22 mouse cellular contexts compared by ENCODE assay signal in the genomic region with DNA sequence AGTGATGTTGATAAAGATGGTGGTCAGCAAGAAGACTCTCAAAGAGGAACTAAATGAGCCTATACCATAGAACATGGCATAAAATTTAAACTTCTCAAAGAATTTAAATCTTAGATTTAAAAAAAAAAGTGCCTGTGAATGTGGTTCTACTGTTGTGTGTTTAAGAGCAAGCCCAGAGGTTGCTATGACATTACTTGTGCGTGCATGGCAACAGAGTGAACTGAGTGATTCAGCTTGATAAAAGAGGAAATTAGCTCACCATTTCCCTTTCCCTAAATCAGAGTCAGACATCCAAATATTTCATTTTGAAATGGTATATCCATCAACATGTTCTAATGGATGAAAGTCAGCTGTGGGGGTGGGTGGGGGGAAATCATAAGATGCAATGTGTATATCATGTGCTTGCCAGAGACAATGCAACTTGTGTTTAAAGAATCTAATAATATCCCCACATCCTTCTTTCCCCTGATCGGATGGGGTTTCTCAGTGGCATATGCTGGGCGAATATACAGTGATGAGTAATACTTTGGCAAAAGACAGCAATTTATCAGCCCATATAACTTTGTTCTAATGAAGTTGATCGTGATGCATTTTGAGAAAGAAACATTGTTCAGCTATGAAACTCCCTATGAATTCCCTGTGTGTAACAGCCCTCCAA.
A peak's percentile ranks its signal among the peaks of the same experiment; 100 is the strongest.
DNase-seq lines count a peak whose midpoint lies in the region; ATAC-seq lines count a peak whose summit lies in the region.
"Had no signal": no experiment of that assay in that cellular context is flagged by ENCODE, and none has a peak within 500 bp of the region (broad histone marks: within the 10 kb centered on the region; RNA-seq: fewer than 3 reads in every experiment).

No protein-coding gene starts in this region.

- no peak overlapping the region for H3K9ac ChIP-seq in heart, embryonic 11.5 days (ENCODE audit: low read depth, low read length)
- H3K9ac ChIP-seq: hindbrain, embryonic 13.5 days; liver, embryonic 14.5 days; midbrain, embryonic 13.5 days had no signal

- no peaks in the 10 kb centered on the region for H3K36me3 ChIP-seq in heart, embryonic 11.5 days (ENCODE audit: control insufficient read depth, insufficient read depth, low read length)
- H3K36me3 ChIP-seq: forebrain, embryonic 10.5 days; hindbrain, embryonic 13.5 days; midbrain, embryonic 13.5 days had no signal

- no peak overlapping the region for H3K27ac ChIP-seq in heart, embryonic 11.5 days (ENCODE audit: low read depth, low read length)
- peak overlapping the region; percentile 52; the same call in 1 of the 2 replicates for H3K27ac ChIP-seq in brown adipose tissue, adult 24 weeks (replicated peaks; ENCODE audit: low read depth, low read length)
- H3K27ac ChIP-seq: forebrain, embryonic 10.5 days; heart, adult 2 months; hindbrain, embryonic 13.5 days; liver, embryonic 14.5 days; midbrain, embryonic 13.5 days; stomach, postnatal 0 days had no signal

- intact Hi-C loops in left cerebral cortex, postnatal 10 days (cut with DNase I): no loop called here

- no peak overlapping the region for H3K4me2 ChIP-seq in heart, embryonic 11.5 days
- H3K4me2 ChIP-seq: hindbrain, embryonic 13.5 days; midbrain, embryonic 13.5 days had no signal

- WGBS in heart, embryonic 11.5 days (ENCODE audit: insufficient replicate concordance): 71% methylated on average over 4 of the region's 4 CpGs

- H3K4me1 ChIP-seq in heart, embryonic 11.5 days (ENCODE audit: control insufficient read depth, insufficient read depth, low read length): no peaks in the 10 kb centered on the region
- H3K4me1 ChIP-seq in brown adipose tissue, adult 24 weeks (ENCODE audit: control insufficient read depth, insufficient read depth, insufficient read length, low read length): no peaks in the 10 kb centered on the region
- H3K4me1 ChIP-seq: forebrain, embryonic 10.5 days; hindbrain, embryonic 13.5 days; midbrain, embryonic 13.5 days had no signal

- peak; percentile 10 to 14 for DNase-seq in heart, adult 9 months (ENCODE audit: low spot score in 2 of 2)
- peak; percentile 73 for DNase-seq in 3T3-L1 (ENCODE audit: low read depth, low spot score)
- DNase-seq in right cerebral cortex, postnatal 25 days: no peak
- no peak for DNase-seq in left cerebral cortex, postnatal 10 days (ENCODE audit: extremely low spot score in 1 of 2, low spot score in 2 of 2)
- DNase-seq: cerebellum, adult 8-10 months; embryo, embryonic 11 days; kidney, postnatal 14 days; layer of hippocampus, adult 9-11 months; retina, postnatal 1 day; spleen, adult 18-20 months; thymus, postnatal 36 days had no signal

- no peak overlapping the region for H3K4me3 ChIP-seq in heart, embryonic 11.5 days (ENCODE audit: low read depth, low read length)
- H3K4me3 ChIP-seq in brown adipose tissue, adult 24 weeks (ENCODE audit: insufficient read depth, low read depth, low read length): no peak overlapping the region
- H3K4me3 ChIP-seq: forebrain, embryonic 10.5 days; heart, adult 2 months; hindbrain, embryonic 13.5 days; midbrain, embryonic 13.5 days had no signal

- H3K27me3 ChIP-seq in heart, embryonic 11.5 days (ENCODE audit: control insufficient read depth, insufficient read depth, low read length): no peaks in the 10 kb centered on the region
- H3K27me3 ChIP-seq: midbrain, embryonic 13.5 days had no signal

- no peaks in the 10 kb centered on the region for H3K9me3 ChIP-seq in heart, embryonic 11.5 days (replicated peaks; ENCODE audit: control insufficient read depth, low read length)
- H3K9me3 ChIP-seq: forebrain, embryonic 10.5 days; hindbrain, embryonic 13.5 days; midbrain, embryonic 13.5 days had no signal

- ATAC-seq in heart, embryonic 11.5 days (replicated peaks; ENCODE audit: insufficient number of reproducible peaks, low FRiP score, low TSS enrichment): no peak
- peak; percentile 93 for ATAC-seq in megakaryocyte, adult 5-6 weeks (ENCODE audit: poor library complexity, severe bottlenecking)
- ATAC-seq in cerebellum, adult (ENCODE audit: insufficient number of reproducible peaks, low FRiP score, low TSS enrichment): no peak
- ATAC-seq: intestine, embryonic 16.5 days; midbrain, embryonic 13.5 days had no signal

Comparison
In these comparisons a context has a peak if more than half of its experiments do, and no peak if none do; other contexts are left out.
1. DNase-seq: peak in heart, adult 9 months (2 of 2) and 3T3-L1 (single experiment); none in right cerebral cortex, postnatal 25 days (single experiment) and left cerebral cortex, postnatal 10 days (0 of 2).